Mouse (Mus musculus): ENCODE measurements around the gene Gab1. TPM values are rescaled to one million over a fixed set of nuclear protein-coding genes. Genes with fewer than 3 reads are reported as not detected.
A peak's percentile ranks its signal among the peaks of the same experiment; 100 is the strongest.

Gene Gab1
- 13.6 and 14.6 TPM in 2 replicates for polyA plus RNA-seq (2015; fragmentation: Nextera tagmentation; extraction: Ambion mirVana)

DNA sequence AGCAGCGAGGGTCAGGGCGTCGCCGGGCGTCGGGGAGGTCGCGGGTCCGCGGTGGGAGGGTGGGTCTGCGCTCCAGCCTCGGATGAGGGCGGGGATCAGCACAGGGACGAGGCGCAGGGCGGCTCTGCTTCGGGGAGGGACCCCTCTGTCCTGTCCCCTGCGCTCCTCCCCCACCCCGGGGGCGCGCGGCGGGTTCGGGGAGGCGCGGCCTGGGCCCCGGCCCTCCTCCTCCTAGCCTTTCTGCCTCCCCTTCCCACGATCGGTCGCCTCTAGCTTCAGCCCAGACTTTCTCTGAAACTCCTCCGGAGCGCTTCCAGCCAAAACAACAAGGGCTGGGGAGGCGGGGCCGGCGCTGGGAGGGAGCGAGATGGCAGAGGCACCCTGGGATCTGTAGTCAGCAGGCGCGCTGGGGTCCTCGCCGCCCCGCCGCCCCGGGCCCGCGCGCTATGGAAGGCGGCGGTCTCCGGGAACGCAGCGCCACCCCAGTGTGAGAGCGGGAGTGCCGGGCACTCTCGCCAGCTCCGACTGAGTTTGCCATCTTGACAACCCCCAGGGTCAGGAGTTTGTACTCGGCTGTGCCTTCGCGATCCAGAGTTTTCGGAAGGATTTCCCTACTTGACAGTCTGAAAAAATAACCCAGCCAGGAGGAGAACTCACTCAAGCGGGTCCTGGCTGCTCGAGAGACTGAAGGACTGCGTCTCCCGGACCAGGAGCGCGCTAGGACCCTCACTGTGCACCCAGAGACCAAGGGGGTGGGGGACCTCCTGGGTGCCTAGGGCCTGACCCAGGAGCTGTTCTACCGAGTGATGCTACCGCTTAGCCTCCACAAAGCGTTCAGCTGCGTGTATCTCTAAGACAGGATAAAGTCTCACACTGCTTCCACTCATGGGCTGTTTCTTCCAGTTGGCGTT is at the start of gene Gab1:
Gab1 (minus strand) TSS at position 324 of the 911 bp plus-strand sequence.
- Histone ChIP-seq H3K36me3 (ENCODE audit: control insufficient read depth, insufficient read depth, low read length) (no peaks in the 10 kb centered on the region), H3K4me3 (replicated peaks; ENCODE audit: low read length) (peak within 1 kb of the TSS; percentile 92), H3K4me2 (ENCODE audit: low read depth, low read length) (peak within 1 kb of the TSS; percentile 65), H3K27me3 (ENCODE audit: control insufficient read depth, insufficient read depth, low read length) (no peaks in the 10 kb centered on the region), H3K4me1 (ENCODE audit: control insufficient read depth, insufficient read depth, low read length) (peaks cover 12% of the 10 kb centered on the region), H3K27ac (ENCODE audit: low read length) (peak within 1 kb of the TSS; percentile 99), H3K9me3 (replicated peaks; ENCODE audit: control insufficient read depth, low read length) (no peaks in the 10 kb centered on the region), H3K9ac (ENCODE audit: low read length) (peak within 1 kb of the TSS; percentile 89)
- WGBS, result under 1% methylated on average over 70 of the region's 70 CpGs
- peak; percentile 94 for ATAC-seq (ENCODE audit: insufficient read depth, low FRiP score)

DNA sequence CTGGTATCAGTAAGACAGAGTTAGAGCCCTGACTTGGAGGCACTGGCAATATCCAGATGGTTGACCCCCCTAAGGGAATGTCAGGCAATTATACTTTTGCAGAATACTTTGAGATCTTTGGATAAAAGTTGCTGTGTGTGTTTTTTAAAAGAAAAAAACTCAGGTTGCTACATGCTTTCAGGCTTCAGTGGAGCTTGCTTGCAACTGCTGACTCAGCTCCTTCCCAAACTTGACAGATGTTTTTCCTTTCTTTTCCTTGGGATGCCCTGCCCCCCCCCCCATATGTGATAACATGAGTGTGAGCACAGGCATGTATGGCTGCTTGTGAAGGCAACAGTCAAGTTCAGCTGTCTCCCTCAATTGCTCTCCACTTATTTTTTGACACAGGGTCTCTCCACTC is 48.5 kb upstream of the Gab1 start:
- Histone ChIP-seq H3K9me3 (replicated peaks; ENCODE audit: control insufficient read depth, low read length) (no peaks in the 10 kb centered on the region), H3K4me2 (ENCODE audit: low read depth, low read length) (no peak overlapping the region), H3K36me3 (ENCODE audit: control insufficient read depth, insufficient read depth, low read length) (no peaks in the 10 kb centered on the region), H3K27ac (ENCODE audit: low read length) (no peak overlapping the region), H3K4me1 (ENCODE audit: control insufficient read depth, insufficient read depth, low read length) (no peaks in the 10 kb centered on the region), H3K4me3 (replicated peaks; ENCODE audit: low read length) (no peak overlapping the region), H3K9ac (ENCODE audit: low read length) (no peak overlapping the region), H3K27me3 (ENCODE audit: control insufficient read depth, insufficient read depth, low read length) (no peaks in the 10 kb centered on the region)
- no peak for ATAC-seq (ENCODE audit: insufficient read depth, low FRiP score)

DNA sequence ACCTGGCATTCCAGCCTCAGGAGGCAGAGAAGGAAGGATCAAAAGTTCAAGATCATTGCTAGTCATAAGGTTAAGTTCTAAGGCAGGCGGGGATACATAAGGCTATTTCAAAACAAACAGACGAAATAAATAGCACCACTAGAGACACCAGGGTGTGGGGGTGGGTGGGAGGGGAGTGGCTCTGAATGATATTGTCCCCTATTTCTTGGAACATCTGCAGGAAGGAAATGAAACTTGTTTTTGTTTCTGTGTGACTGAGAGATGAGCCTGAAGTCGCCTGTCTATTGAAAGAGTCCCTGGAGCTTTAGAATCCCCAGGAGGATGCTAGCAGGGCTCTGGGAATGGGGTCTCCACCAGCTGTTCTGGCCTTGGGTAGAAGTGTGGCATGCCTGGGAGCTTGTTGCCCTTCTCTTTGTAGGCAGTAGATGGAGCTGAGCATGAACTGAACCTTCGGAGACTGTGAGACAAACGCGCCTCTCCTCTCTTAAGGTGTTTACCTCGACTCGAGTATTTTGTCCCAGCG is 43.5 kb upstream of the Gab1 start:
- Histone ChIP-seq H3K36me3 (ENCODE audit: control insufficient read depth, insufficient read depth, low read length) (no peaks in the 10 kb centered on the region), H3K9me3 (replicated peaks; ENCODE audit: control insufficient read depth, low read length) (no peaks in the 10 kb centered on the region), H3K4me2 (ENCODE audit: low read depth, low read length) (no peak overlapping the region), H3K27me3 (ENCODE audit: control insufficient read depth, insufficient read depth, low read length) (no peaks in the 10 kb centered on the region), H3K9ac (ENCODE audit: low read length) (no peak overlapping the region), H3K27ac (ENCODE audit: low read length) (no peak overlapping the region), H3K4me1 (ENCODE audit: control insufficient read depth, insufficient read depth, low read length) (0 out of 2 replicates have a peak, but pooled peaks cover 3% of the 10 kb centered on the region), H3K4me3 (replicated peaks; ENCODE audit: low read length) (no peak overlapping the region)
- 71% methylated on average over 9 of the region's 9 CpGs for WGBS
- no peak for ATAC-seq (ENCODE audit: insufficient read depth, low FRiP score)

DNA sequence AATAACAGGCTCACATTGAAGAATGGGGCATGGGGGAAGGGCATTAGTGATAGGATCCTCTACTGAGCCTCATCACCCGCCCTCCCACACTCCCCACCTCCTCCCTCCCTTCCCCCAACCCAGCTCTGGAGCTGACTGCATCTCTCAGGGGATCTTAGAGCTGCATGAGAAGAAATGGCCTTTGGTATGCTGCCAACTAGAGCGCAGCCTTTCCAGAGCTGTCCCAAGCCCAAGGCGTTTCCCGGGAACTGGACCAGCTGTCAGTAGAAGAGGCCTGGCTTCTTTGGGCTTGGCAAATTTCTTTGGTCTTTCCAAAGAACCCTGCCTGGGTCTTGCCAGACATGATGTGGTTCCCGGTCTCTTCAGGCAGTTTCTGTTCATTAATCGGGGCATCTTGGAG is 42.3 kb upstream of the Gab1 start:
- H3K27ac ChIP-seq (ENCODE audit: low read length), result peak overlapping the region; percentile 31; the same call in 1 of the 2 replicates
- peak; percentile 91 for ATAC-seq (ENCODE audit: insufficient read depth, low FRiP score)

DNA sequence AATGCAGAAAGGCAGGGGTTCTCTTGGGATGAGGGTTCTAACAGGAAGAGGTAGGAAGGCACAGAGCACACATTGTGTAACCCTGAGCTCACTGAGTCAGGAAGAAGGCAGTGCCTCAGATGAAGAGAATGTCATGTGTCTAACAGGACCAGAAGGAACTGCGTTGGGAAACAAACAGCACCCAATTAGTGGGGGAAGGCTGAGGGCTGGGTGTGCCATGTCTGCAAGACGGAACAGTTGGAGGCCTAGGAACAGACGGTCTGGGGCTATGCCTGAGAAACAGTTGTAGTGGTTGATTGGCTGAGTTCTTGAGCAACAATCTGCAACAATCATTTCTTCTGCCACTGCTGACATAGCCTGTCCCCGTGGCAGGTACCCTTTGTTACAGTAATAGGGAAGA is 38.8 kb upstream of the Gab1 start:
- Histone ChIP-seq H3K27me3 (ENCODE audit: control insufficient read depth, insufficient read depth, low read length) (no peaks in the 10 kb centered on the region), H3K4me3 (replicated peaks; ENCODE audit: low read length) (no peak overlapping the region), H3K36me3 (ENCODE audit: control insufficient read depth, insufficient read depth, low read length) (no peaks in the 10 kb centered on the region), H3K9me3 (replicated peaks; ENCODE audit: control insufficient read depth, low read length) (no peaks in the 10 kb centered on the region), H3K4me1 (ENCODE audit: control insufficient read depth, insufficient read depth, low read length) (0 out of 2 replicates have a peak, but pooled peaks cover 3% of the 10 kb centered on the region), H3K9ac (ENCODE audit: low read length) (no peak overlapping the region), H3K27ac (ENCODE audit: low read length) (no peak overlapping the region), H3K4me2 (ENCODE audit: low read depth, low read length) (no peak overlapping the region)
- WGBS, result 75% methylated on average over 4 of the region's 4 CpGs
- ATAC-seq (ENCODE audit: insufficient read depth, low FRiP score), result no peak

More for the DNA sequence above, 42.3 kb upstream of the Gab1 start:
- Histone ChIP-seq H3K27me3 (ENCODE audit: control insufficient read depth, insufficient read depth, low read length) (no peaks in the 10 kb centered on the region), H3K36me3 (ENCODE audit: control insufficient read depth, insufficient read depth, low read length) (no peaks in the 10 kb centered on the region), H3K4me3 (replicated peaks; ENCODE audit: low read length) (no peak overlapping the region), H3K9ac (ENCODE audit: low read length) (no peak overlapping the region), H3K9me3 (replicated peaks; ENCODE audit: control insufficient read depth, low read length) (no peaks in the 10 kb centered on the region), H3K4me1 (ENCODE audit: control insufficient read depth, insufficient read depth, low read length) (0 out of 2 replicates have a peak, but pooled peaks cover 3% of the 10 kb centered on the region), H3K4me2 (ENCODE audit: low read depth, low read length) (no peak overlapping the region)
- 43% methylated on average over 6 of the region's 6 CpGs for WGBS

DNA sequence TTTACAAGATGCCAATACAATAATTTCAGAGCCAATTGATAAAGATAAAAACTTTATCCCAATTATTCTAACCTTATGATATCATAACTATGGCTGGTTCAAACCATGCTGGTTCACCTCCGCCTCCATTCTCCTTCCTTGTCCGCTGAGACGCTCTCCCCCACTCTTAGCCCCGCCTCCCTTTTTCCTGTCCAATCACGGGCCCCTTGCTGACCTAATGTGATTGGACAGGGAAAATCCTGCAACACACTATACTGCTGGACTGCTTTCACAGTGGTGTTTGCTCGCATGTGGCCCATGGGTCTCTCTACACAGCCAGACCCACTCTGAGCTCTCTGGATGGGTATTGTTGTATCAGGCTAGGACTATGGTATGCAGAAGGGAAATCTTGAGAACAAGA is 38.2 kb upstream of the Gab1 start:
- Histone ChIP-seq H3K27me3 (ENCODE audit: control insufficient read depth, insufficient read depth, low read length) (no peaks in the 10 kb centered on the region), H3K9ac (ENCODE audit: low read length) (no peak overlapping the region), H3K27ac (ENCODE audit: low read length) (no peak overlapping the region), H3K9me3 (replicated peaks; ENCODE audit: control insufficient read depth, low read length) (no peaks in the 10 kb centered on the region), H3K4me2 (ENCODE audit: low read depth, low read length) (no peak overlapping the region), H3K4me3 (replicated peaks; ENCODE audit: low read length) (no peak overlapping the region), H3K4me1 (ENCODE audit: control insufficient read depth, insufficient read depth, low read length) (peaks cover under 1% of the 10 kb centered on the region; the same call in 1 of the 2 replicates), H3K36me3 (ENCODE audit: control insufficient read depth, insufficient read depth, low read length) (no peaks in the 10 kb centered on the region)
- ATAC-seq (ENCODE audit: insufficient read depth, low FRiP score), result no peak
- WGBS, result 89% methylated on average over 6 of the region's 6 CpGs

DNA sequence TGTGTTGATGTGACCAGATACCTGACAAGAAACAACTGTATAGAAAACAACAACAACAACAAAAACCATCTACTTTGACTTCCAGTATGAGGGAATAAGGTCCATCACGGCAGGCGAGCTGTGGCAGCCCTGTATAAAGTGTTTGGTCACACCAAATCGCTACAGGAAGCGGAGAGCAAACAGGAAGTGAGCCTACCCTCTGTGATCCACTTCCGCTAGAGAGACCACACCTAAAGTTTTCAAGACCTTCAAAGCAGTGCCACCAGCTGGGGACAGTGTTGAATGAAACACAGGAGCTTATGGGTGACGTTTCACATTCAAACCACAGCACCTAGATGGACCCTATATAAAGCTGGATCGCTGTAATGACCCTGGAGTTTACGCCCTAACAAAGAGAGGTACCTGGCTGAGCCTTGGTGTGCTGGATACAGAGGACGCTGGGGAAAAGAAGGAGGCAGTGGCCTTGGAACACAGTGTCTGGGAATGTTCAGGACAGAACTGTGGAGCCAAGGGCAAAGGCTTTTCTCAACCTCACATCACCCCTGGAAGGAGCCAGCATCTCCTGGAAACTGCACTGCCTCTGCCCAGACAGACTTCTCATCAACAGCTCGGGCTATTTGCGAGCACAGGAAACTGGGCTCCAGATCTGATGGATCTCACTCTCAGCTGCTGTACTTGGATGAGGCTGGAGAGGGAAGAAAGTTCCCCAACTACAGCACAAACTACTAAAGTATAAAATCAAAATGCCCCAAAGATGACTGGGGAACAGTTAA is 36.3 kb upstream of the Gab1 start:
- H3K4me3 ChIP-seq (replicated peaks; ENCODE audit: low read length), result no peak overlapping the region
- no peak for ATAC-seq (ENCODE audit: insufficient read depth, low FRiP score)
- no peaks in the 10 kb centered on the region for H3K9me3 ChIP-seq (replicated peaks; ENCODE audit: control insufficient read depth, low read length)
- no peak overlapping the region for H3K27ac ChIP-seq (ENCODE audit: low read length)
- peaks cover 10% of the 10 kb centered on the region; the same call in 1 of the 2 replicates for H3K4me1 ChIP-seq (ENCODE audit: control insufficient read depth, insufficient read depth, low read length)
- H3K4me2 ChIP-seq (ENCODE audit: low read depth, low read length), result no peak overlapping the region
- H3K36me3 ChIP-seq (ENCODE audit: control insufficient read depth, insufficient read depth, low read length), result no peaks in the 10 kb centered on the region
- H3K27me3 ChIP-seq (ENCODE audit: control insufficient read depth, insufficient read depth, low read length), result no peaks in the 10 kb centered on the region
- H3K9ac ChIP-seq (ENCODE audit: low read length), result no peak overlapping the region
- WGBS, result 76% methylated on average over 11 of the region's 11 CpGs

DNA sequence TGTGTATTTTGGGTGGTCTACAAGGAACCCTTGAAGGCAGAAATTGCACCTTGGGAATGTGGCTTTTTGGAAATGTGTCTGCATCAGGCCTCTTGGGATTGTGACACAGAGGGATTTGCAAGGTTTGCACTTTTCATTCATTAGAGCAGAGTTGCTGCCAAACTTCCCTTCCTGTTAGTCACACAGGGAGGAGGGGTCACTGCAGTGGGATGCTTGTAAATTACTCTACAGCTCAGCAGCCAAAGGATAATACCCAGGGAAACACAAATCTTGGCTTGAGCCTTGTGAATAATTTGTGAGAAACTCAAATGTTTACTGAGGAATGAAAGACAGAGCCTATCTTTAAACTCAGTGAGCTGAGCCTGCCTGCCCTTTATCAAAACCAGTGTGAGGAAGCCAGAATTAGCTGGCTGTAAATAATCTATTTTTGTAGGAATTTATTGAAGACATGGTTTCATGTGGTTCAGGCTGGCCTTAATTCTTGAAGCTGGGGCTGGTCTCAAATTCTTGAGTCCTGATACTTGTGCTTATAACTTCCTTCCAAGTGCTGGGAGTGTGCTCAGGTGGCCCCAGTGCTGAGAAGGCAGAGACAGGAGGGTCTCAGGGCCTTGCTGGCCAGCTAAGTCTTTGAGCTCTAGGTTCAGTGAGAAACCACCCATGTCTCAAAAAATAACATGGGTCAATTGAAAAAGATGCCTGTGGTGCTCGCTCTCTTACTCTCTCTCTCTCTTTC is 32.9 kb upstream of the Gab1 start:
- 100% methylated on average over 1 of the region's 1 CpGs for WGBS

More for the DNA sequence above, 32.9 kb upstream of the Gab1 start:
- H3K36me3 ChIP-seq (ENCODE audit: control insufficient read depth, insufficient read depth, low read length), result no peaks in the 10 kb centered on the region
- peak overlapping the region; percentile 73 for H3K27ac ChIP-seq (ENCODE audit: low read length)
- peak; percentile 81 for ATAC-seq (ENCODE audit: insufficient read depth, low FRiP score)
- H3K4me3 ChIP-seq (replicated peaks; ENCODE audit: low read length), result no peak overlapping the region
- peaks cover 11% of the 10 kb centered on the region for H3K4me1 ChIP-seq (ENCODE audit: control insufficient read depth, insufficient read depth, low read length)
- H3K9ac ChIP-seq (ENCODE audit: low read length), result no peak overlapping the region
- H3K27me3 ChIP-seq (ENCODE audit: control insufficient read depth, insufficient read depth, low read length), result no peaks in the 10 kb centered on the region
- H3K9me3 ChIP-seq (replicated peaks; ENCODE audit: control insufficient read depth, low read length), result no peaks in the 10 kb centered on the region
- H3K4me2 ChIP-seq (ENCODE audit: low read depth, low read length), result no peak overlapping the region
